9 mouse cellular contexts compared by ENCODE assay signal in genomic region chr9:116338093-116338728, GRCm38 (mm10).
DNase-seq lines count a peak whose midpoint lies in the region.
"Had no signal": no experiment of that assay in that cellular context is flagged by ENCODE, and none has a peak within 500 bp of the region (broad histone marks: within the 10 kb centered on the region; RNA-seq: fewer than 3 reads in every experiment).

No protein-coding gene starts in this region.

- DNase-seq in gastrocnemius, adult 18-20 months (ENCODE audit: low spot score): peak; percentile 26
- DNase-seq in gastrocnemius, postnatal 14 days: no peak
- DNase-seq in CD4-positive helper T cell, adult 2 months (ENCODE audit: low read depth, low spot score): peak; percentile 91
- peak; percentile 75 for DNase-seq in kidney, adult 9 months
- DNase-seq in skeletal muscle tissue, adult 2 months (ENCODE audit: low read depth, low spot score): peak; percentile 41
- DNase-seq in left cerebral cortex, postnatal 10 days (ENCODE audit: extremely low spot score in 1 of 2, low spot score in 2 of 2): no peak
- DNase-seq in layer of hippocampus, adult 9-11 months: no peak
- no peak for DNase-seq in Muller cell, postnatal 12 days (ENCODE audit: inconsistent ontology term)
- DNase-seq: right cerebral cortex, postnatal 25 days had no signal

- intact Hi-C loops in gastrocnemius, postnatal 14 days (cut with DNase I; ENCODE audit: low total_unique reads): no loop called here
- intact Hi-C loops in left cerebral cortex, postnatal 10 days (cut with DNase I): no loop called here

Comparison
In these comparisons a context has a peak if more than half of its experiments do, and no peak if none do; other contexts are left out.
1. DNase-seq: peak in gastrocnemius, adult 18-20 months (single experiment), CD4-positive helper T cell, adult 2 months (single experiment), kidney, adult 9 months (single experiment) and skeletal muscle tissue, adult 2 months (single experiment); none in gastrocnemius, postnatal 14 days (single experiment), left cerebral cortex, postnatal 10 days (0 of 2), layer of hippocampus, adult 9-11 months (single experiment) and Muller cell, postnatal 12 days (single experiment).